Mouse (Mus musculus) kidney, postnatal 0 days (tissue): ENCODE results near the gene Rabl6. TPM values are rescaled to one million over a fixed set of nuclear protein-coding genes. Genes with fewer than 3 reads are reported as not detected.

Experiments
- ATAC-seq: fragments of 200-750 bp; cut with Nextera tagmentation; replicated peaks from 2 replicates; pipeline ENCODE4 v1.8.0; 2017; ENCODE audit warnings: low read depth, moderate number of reproducible peaks, moderate TSS enrichment, moderate library complexity; ENCODE audit not compliant: low FRiP score
- DNase-seq: peaks from one replicate; pipeline ENCODE4 v3.0.0-alpha.2; 2016; ENCODE audit warnings: low spot score
- H3K27ac ChIP-seq: fragments of 300-500 bp; sonication (generic); 2 replicates; pipeline ENCODE4 v1.5.1; 2014; ENCODE audit warnings: mild to moderate bottlenecking
- H3K27me3 ChIP-seq: fragments of 300-500 bp; sonication (generic); 2 replicates; pipeline ENCODE4 v1.6.1; 2014; ENCODE audit warnings: low read length, mixed read lengths; ENCODE audit not compliant: insufficient read depth
- H3K36me3 ChIP-seq: fragments of 300-500 bp; sonication (generic); 2 replicates; pipeline ENCODE4 v1.6.1; 2014; ENCODE audit warnings: low read length, mixed read lengths; ENCODE audit not compliant: insufficient read depth
- H3K4me1 ChIP-seq: fragments of 300-500 bp; sonication (generic); replicated peaks from 2 replicates; pipeline ENCODE4 v1.6.1; 2014; ENCODE audit warnings: antibody characterized with exemption, low read length, mixed read lengths; ENCODE audit not compliant: insufficient read depth
- H3K4me2 ChIP-seq: fragments of 300-500 bp; sonication (generic); 2 replicates; pipeline ENCODE4 v1.6.1; 2014; ENCODE audit warnings: mild to moderate bottlenecking, low read length, moderate library complexity, mixed read lengths
- H3K4me3 ChIP-seq: fragments of 300-500 bp; sonication (generic); replicated peaks from 2 replicates; pipeline ENCODE4 v1.5.1; 2014; ENCODE audit warnings: low read depth, low read length
- H3K9ac ChIP-seq: fragments of 300-500 bp; sonication (generic); 2 replicates; pipeline ENCODE4 v1.6.1; 2014; ENCODE audit warnings: low read depth, low read length
- H3K9me3 ChIP-seq: fragments of 300-500 bp; sonication (generic); replicated peaks from 2 replicates; pipeline ENCODE4 v1.6.1; 2016; ENCODE audit warnings: low read length, inconsistent platforms, mixed read lengths
- CTCF ChIP-seq: IDR thresholded peaks from 2 replicates; pipeline ENCODE4 v1.5.1; 2016; ENCODE audit warnings: antibody characterized with exemption, low read depth, mild to moderate bottlenecking, moderate library complexity
- WGBS: fragments of 180-500 bp; shearing (Covaris S2); extraction: QIAGEN DNeasy Blood & Tissue Kit; methylation state at CpG from one replicate; pipeline ENCODE4 v1.1.7; 2014; 5-methylcytosine and 5-hydroxymethylcytosine counted together
- polyA plus RNA-seq: library from polyadenylated mRNA; unstranded; fragments of >200 nt; fragmentation: Nextera tagmentation; extraction: Ambion mirVana; gene quantifications from 2 replicates; pipeline ENCODE4 v1.2.1, GENCODE M21; 2015

Gene Rabl6
- polyA plus RNA-seq, 1 experiment from 2014 or later: 45.6 TPM

- ATAC-seq (no peak), DNase-seq (no peak)
- Histone ChIP-seq H3K9me3 (no peaks in the 10 kb centered on the region), H3K4me2 (no peak overlapping the region), H3K4me3 (no peak overlapping the region), H3K36me3 (peaks cover 66% of the 10 kb centered on the region), H3K27me3 (no peaks in the 10 kb centered on the region), H3K27ac (no peak overlapping the region), H3K4me1 (no peaks in the 10 kb centered on the region), H3K9ac (no peak overlapping the region)
- 91% methylated on average over 2 of the region's 2 CpGs for WGBS
- TF ChIP-seq CTCF: no peak
These were observed 74.6 kb downstream of the Rabl6 start for GRCm38 (mm10) chr2:25533707-25534106.

Other genes starting within 250 kb of the Rabl6 start
- 80.5 and 92.8 TPM in 2 replicates for gene Uap1l1, start 242.8 kb downstream of the Rabl6 start, polyA plus RNA-seq
- gene Sapcd2, start 236.2 kb downstream of the Rabl6 start, polyA plus RNA-seq: 17.9 and 19.3 TPM in 2 replicates
- 6.9 and 7.8 TPM in 2 replicates for gene Entpd2, start 212.6 kb downstream of the Rabl6 start, polyA plus RNA-seq
- gene Npdc1, start 209.2 kb downstream of the Rabl6 start, polyA plus RNA-seq: 43.9 and 49.9 TPM in 2 replicates
- gene Fut7, start 185.3 kb downstream of the Rabl6 start, polyA plus RNA-seq: 0.06 TPM in 1 of 2 replicates, not detected in the other
- gene Abca2, start 179.8 kb downstream of the Rabl6 start, polyA plus RNA-seq: 9.7 and 9.8 TPM in 2 replicates
- 7.7 and 10.3 TPM in 2 replicates for gene Clic3, start 151.7 kb downstream of the Rabl6 start, polyA plus RNA-seq
- gene Paxx, start 147.4 kb downstream of the Rabl6 start, polyA plus RNA-seq: 42.0 and 45.0 TPM in 2 replicates
- 11.5 and 13.1 TPM in 2 replicates for gene Ptgds, start 138.5 kb downstream of the Rabl6 start, polyA plus RNA-seq
- not detected in 2 replicates for gene Lcn12, start 114.6 kb downstream of the Rabl6 start, polyA plus RNA-seq
- 65.7 and 71.1 TPM in 2 replicates for gene Fbxw5, start 107.8 kb downstream of the Rabl6 start, polyA plus RNA-seq
- gene C8g, start 106.8 kb downstream of the Rabl6 start, polyA plus RNA-seq: 7.9 and 9.6 TPM in 2 replicates
- gene Traf2, start 61.6 kb downstream of the Rabl6 start, polyA plus RNA-seq: 24.4 and 28.1 TPM in 2 replicates
- gene Edf1, start 50.7 kb downstream of the Rabl6 start, polyA plus RNA-seq: 351 and 379 TPM in 2 replicates
- gene Mamdc4, start 33.7 kb downstream of the Rabl6 start, polyA plus RNA-seq: 0.59 and 0.85 TPM in 2 replicates
- 197 TPM in 2 replicates for gene Phpt1, start 33.3 kb downstream of the Rabl6 start, polyA plus RNA-seq
- 0.15 and 0.16 TPM in 2 replicates for gene Ajm1, start 26.8 kb downstream of the Rabl6 start, polyA plus RNA-seq
- gene Ccdc183, start 9.2 kb upstream of the Rabl6 start, polyA plus RNA-seq: 0.32 and 0.34 TPM in 2 replicates
- 41.7 and 43.8 TPM in 2 replicates for gene Tmem141, start 13.5 kb upstream of the Rabl6 start, polyA plus RNA-seq
- gene Fcna, start 19.5 kb upstream of the Rabl6 start, polyA plus RNA-seq: 1.7 and 2.2 TPM in 2 replicates
- gene Lcn8, start 44.6 kb upstream of the Rabl6 start, polyA plus RNA-seq: not detected in 2 replicates
- not detected in 2 replicates for gene Lcn5, start 49.4 kb upstream of the Rabl6 start, polyA plus RNA-seq
- gene Lcn6, start 68.3 kb upstream of the Rabl6 start, polyA plus RNA-seq: not detected in 2 replicates
- not detected in 2 replicates for gene Lcn10, start 74.2 kb upstream of the Rabl6 start, polyA plus RNA-seq
- gene Obp2a, start 91.5 kb upstream of the Rabl6 start, polyA plus RNA-seq: 0.37 TPM in 1 of 2 replicates, not detected in the other
- 94.1 and 94.6 TPM in 2 replicates for gene Bmyc, start 98.2 kb upstream of the Rabl6 start, polyA plus RNA-seq
- not detected in 2 replicates for gene Obp2b, start 128.5 kb upstream of the Rabl6 start, polyA plus RNA-seq
- gene Lcn3, start 157.0 kb upstream of the Rabl6 start, polyA plus RNA-seq: not detected in 2 replicates
- gene Lcn11, start 168.5 kb upstream of the Rabl6 start, polyA plus RNA-seq: not detected in 2 replicates
- not detected in 2 replicates for gene Gm13539, start 173.7 kb upstream of the Rabl6 start, polyA plus RNA-seq
- gene Glt6d1, start 207.3 kb upstream of the Rabl6 start, polyA plus RNA-seq: not detected in 2 replicates
- not detected in 2 replicates for gene Lcn9, start 214.6 kb upstream of the Rabl6 start, polyA plus RNA-seq
- not detected in 2 replicates for gene Sohlh1, start 238.7 kb upstream of the Rabl6 start, polyA plus RNA-seq